Mouse (Mus musculus) brain, adult 2 months (tissue): Measurements from ENCODE around the gene Ctrc.

Experiments
- DNase-seq: peaks from one replicate; pipeline ENCODE4 v3.0.0; 2011; ENCODE audit warnings: low read depth, low spot score

The Ctrc gene

GRCm38 (mm10) chr4:141821178-141821577, 25.0 kb downstream of the Ctrc start:
- no peak for DNase-seq

- DNase-seq = no peak
Observed at GRCm38 (mm10) chr4:141819316-141819715, 26.8 kb downstream of the Ctrc start.

GRCm38 (mm10) chr4:141818861-141819260, 27.3 kb downstream of the Ctrc start:
- no peak for DNase-seq

- no peak for DNase-seq
Observed at GRCm38 (mm10) chr4:141817706-141818105, 28.5 kb downstream of the Ctrc start.

DNA sequence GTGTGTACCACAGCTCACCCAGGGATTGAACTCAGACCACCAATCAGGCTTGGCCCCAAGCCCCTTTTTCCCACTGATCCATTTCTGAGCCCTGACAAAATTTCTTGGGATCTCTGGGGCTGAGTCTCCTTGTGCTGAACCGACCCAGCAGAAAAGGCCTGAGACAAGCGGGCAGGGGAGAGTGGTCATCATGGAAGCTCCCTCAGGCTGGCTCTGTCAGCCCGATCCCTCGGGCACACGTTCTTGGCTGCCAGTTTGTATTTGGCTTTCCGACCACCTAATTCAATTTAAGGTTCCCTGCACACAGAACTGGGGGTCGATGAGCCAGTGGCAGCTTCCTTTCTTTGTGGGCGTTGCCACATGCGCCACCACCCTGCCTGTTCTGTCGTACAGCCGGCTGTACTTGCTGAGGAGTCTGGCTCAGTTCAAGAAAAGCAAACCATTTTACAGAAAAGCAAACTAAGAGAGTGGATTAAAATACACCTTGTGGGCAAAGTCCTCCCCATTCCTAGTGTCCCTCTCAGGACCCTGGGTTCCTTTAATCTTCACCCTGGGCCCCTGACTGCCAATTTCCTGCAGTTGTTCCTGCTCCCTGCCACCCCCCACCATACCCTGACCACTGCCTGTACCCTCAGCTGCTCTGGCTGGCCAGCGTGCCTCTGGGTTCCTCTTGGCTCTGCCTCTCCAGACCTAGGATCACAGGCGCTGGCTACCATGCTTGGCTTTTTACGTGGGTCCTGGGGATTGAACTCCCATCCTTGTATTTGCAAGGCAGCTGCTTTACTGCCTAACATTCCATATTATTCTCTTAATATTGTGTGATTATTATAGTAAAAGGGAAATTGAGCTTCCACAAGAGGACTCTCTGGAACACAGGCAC, 29.1 kb downstream of the Ctrc start:
- no peak for DNase-seq

GRCm38 (mm10) chr4:141816267-141816666, 29.9 kb downstream of the Ctrc start:
- no peak for DNase-seq

DNA sequence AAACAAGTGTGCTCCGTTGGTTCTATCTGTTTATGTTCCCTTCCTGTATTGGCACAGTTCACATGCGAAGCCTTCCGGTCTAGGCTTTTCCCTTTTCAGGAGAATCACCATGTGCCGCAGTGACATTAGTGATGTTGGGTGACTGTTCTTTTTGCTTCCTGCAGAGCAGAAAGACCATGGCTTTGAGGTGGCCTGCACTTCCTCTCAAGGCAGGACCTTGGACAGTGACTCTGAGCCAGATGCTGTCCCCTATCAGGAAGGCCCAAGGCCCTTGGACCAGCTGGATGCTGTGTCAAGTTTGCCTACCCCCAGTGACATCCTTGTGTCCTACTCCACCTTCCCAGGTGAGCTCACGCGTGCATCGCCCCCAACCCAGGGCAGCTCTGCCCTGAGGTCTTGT, 34.8 kb downstream of the Ctrc start:
- DNase-seq = no peak

GRCm38 (mm10) chr4:141810975-141811374, 35.2 kb downstream of the Ctrc start:
- DNase-seq = no peak

DNA sequence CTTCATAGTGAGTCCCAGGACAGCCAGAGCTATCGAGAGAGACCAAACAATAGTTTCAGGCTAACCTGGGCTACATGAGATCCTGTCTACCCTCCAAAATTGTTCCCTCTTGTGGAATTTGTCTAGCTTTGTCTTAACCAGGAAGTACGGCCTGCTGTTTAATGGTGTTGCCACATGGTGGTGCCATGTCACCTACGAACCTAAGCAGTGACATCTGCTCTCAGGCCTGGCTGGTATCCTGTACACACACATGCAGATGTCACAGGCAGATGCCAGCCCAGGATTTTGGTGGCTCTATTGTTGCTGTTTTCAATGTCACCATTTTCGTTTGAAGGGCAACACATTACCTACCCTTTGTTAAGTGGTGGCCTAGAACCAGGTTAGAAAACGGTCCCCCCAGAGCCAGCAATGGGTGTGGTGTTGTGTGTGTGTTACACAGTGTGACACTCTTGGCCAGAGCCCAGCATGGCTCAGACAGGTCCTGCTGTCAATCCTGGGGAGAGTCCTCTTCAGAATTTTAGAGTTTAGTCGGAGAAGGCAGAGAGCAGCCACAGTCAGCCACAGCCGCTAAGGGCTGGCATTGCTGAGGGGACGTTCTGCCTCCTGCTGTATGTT, 36.2 kb downstream of the Ctrc start:
- peak; percentile 89 for DNase-seq

- no peak for DNase-seq
Observed at GRCm38 (mm10) chr4:141805886-141806285, 40.3 kb downstream of the Ctrc start.

DNA sequence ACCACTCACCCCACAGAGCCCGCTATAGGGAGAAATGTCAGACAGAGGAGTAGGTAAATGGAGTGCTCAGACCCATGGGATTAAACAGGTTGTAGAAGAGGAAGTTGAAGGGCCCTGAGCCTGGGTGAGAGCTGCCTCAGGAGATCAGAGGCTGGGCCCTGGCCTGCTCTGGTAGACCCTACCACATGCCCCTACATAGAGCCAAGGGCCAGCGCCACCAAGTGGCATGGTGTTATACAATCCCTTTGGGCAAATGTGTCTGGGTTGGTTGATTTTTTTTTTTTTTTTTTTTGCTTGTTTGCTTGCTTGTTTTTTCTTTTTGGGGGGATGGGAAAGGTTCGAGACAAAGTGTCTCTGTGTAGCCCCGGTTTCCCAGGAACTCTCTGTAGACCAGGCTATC, 42.1 kb downstream of the Ctrc start:
- no peak for DNase-seq

- DNase-seq = no peak
Observed at GRCm38 (mm10) chr4:141797545-141797944, 48.6 kb downstream of the Ctrc start.

DNA sequence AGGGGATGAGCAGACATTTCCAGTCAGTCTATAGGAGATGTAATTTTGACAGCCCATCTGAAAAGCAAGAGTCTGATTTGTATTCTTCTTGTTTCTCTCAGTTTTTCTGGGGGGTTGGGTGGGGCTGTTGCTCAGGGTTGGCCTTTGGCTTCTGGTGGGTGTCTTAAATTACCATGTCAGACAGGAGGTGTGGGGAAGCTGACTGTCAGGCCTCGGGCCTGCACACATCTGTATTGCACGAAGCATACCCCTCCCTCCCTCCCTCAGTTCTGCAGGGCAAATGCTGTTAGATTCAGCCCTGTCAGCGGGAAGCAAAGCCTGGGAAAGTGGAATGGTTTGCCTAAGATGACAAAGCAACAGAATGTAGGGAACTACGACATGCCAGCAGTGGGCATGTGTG, 49.2 kb downstream of the Ctrc start:
- no peak for DNase-seq

GRCm38 (mm10) chr4:141796356-141796755, 49.8 kb downstream of the Ctrc start:
- DNase-seq = no peak

DNA sequence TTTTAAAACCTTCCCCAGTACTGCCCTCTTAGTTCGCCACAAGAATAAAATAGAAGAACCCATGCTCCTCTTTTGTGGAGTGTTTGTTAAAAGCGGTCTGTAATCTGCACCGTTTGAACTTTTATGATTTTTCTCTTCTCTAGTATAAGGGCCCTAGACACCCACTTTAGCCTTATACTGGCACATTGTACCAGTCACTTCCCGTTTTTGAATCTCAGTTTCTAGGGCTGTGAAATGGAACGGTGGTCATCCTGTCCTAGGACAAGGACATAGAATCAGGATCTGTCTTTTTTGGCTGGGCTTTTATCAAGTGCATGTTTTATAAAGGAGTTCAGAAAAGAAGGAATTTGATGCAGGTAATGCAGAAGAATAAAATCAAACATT, 52.0 kb downstream of the Ctrc start:
- no peak for DNase-seq

DNA sequence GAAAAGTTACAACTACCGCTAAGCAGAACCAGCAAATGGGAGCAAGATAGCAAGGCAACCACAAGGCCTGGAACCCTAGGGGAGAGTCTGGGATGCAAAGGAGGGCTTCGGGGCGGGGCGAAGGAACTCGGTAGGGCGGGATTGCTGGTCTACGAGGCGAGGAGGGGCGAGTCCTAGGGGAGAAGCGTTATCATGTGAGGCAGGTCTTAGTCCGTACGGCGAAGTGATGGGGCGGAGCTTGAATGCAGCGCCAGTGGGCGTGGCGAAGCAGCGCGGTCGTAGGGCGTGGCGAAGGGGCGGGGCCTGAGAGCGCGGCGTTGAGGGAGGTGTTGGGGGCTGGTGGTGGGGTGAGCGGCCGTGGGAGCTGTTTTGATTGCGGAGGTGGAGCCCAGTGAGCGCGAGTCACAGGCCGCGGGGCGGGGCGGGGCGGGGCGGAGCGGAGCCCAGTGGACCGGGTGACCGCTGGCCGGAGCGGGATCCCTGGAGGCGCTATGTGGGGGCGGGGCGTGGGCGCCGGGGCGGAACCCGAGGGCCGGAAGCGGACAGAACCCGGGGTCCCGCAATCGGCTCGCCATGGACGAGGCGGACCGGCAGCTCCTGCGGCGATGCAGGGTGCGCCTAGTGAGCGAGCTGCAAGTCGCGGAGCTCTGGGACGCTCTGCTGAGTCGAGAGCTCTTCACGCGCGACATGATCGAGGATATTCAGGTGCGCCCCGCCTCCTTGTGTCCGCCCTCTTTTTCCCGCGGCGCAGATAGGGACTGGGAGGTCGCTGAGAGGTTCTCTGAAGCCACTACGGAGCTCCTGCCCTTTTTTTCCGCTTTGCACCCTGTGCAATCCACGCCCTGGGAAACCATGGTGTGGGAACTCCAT, 52.6 kb downstream of the Ctrc start, which contains the start of gene Casp9:
Gene Casp9 (plus strand): TSS at position 331 of the 870 bp plus-strand sequence.
- peak; percentile 98 for DNase-seq

DNA sequence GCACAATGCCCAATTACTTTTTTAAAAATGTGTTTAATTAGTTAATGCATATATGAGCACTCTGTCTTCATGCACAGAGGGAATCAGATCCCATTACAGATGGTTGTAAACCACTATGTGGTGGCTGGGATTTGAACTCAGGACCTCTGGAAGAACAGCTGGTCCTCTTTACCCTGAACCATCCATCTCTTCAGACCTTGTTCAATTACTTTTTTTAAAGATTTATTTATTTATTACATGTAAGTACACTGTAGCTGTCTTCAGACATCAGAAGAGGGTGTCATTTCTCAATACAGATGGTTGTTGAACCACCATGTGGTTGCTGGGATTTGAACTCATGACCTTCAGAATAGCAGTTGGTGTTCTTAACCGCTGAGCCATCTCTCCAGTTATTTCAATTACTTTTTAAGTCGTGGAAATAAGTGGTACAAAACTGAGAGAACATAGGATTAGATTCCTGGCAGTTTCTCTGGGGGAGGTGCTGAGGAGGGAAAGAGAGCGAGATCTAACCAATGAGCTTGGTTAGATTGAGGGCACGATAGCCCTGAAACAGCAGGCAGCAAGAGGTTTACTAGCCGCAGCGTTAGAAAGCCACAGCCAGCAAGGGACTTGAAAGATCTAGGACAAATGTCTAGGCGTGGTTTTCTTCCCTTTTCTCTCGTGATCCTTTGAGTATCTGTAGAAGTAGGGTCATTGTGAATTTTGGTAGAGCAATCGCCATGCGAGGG, 53.4 kb downstream of the Ctrc start:
- DNase-seq = peak; percentile 78

GRCm38 (mm10) chr4:141791951-141792350, 54.2 kb downstream of the Ctrc start:
- DNase-seq = peak; percentile 83

DNA sequence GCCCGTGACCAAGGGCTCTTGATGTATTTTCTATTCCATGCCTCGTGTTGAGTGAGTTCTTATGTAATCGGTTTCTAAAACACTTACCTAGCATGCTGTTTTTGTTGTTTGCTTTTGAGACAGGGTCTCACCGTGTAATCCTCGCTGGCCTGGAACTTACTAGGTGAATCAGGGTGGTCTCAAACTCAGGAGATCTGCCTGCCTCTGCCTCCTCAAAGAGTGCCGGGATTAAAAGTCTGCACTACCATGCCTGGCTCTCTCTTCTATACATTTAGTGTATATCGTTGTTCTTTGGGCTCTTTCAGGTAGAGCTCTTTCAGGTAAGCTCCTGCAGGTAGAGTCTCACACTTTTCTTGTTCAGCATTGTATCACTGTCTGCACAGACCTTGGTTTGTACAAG, 54.7 kb downstream of the Ctrc start:
- no peak for DNase-seq

- peak; percentile 100 for DNase-seq
Observed at GRCm38 (mm10) chr4:141790524-141790990, 55.6 kb downstream of the Ctrc start, which contains the start of gene Dnajc16. Gene Dnajc16 (minus strand): TSS chr4:141790931.

DNA sequence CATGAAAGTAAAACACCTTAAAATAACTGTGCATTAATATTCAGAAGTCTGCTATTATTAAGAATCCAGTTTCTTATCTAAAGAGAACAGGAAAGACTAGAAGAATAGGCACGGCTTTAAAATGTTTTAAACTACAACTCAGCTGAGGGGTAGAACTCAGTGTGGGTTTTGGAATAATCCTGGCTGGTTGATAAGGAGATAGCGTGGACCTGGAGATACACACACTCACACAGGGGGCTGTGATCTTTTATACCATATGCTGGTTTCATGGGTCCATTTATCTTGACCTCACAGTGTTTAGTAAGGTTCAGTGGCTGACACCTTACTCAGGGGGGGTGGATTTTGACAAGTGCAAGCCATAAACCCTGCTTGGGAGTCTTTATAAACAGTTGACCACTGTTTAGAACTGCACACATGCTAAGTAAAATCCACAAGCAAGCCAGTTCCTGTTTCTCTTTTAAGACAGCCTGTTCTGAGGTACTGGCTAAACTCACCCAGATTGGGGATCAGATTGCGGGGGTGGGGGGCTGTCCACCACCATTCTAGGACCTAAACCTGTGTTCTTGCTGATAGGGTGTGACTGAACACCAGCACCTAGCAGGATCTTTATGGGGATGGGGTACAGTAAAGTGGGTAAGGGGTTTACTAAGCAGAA, 56.5 kb downstream of the Ctrc start:
- no peak for DNase-seq
